Mouse (Mus musculus): Measurements from ENCODE around the gene Fnip2. TPM values are rescaled to one million over a fixed set of nuclear protein-coding genes. Genes with fewer than 3 reads are reported as not detected.

The Fnip2 gene
- total RNA-seq, 1 experiment = 21.6 TPM

DNA sequence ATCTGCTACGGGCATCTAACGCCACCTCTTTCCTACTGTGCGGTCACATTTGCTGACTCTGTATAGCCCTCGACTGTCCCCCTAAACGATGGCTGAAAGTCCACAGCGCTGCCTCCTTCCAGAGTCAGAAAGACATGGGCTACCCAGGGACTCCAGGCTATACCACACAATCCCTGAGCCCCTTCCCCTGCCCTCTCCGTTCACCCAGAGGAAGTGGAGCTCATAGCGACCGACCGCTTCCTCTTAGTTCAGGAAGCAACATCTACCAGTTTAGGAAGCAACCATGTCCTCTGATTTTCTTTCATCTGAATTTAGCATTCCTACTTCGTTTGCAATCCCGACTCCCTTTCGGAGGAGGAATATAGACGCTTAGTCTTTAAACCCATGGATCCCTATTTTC is 148.7 kb downstream of the Fnip2 start:
- Histone ChIP-seq H3K9me3 (ENCODE audit: control insufficient read depth, insufficient read depth, low read depth, low read length) (no peaks in the 10 kb centered on the region), H3K27ac (ENCODE audit: insufficient read depth, low read depth, low read length, poor library complexity, severe bottlenecking) (no peak overlapping the region), H3K9ac (ENCODE audit: insufficient read depth, low read depth, low read length, poor library complexity, severe bottlenecking) (no peak overlapping the region), H3K36me3 (ENCODE audit: control insufficient read depth, insufficient read depth, low read length, poor library complexity, severe bottlenecking) (no peaks in the 10 kb centered on the region), H3K4me3 (ENCODE audit: insufficient read depth in 1 of 2, low read depth in 1 of 2, low read length in 2 of 2, poor library complexity in 1 of 2, severe bottlenecking in 1 of 2) (no peak overlapping the region), H3K4me1 (ENCODE audit: control insufficient read depth in 2 of 2, insufficient read depth in 2 of 2, low read length in 2 of 2, poor library complexity in 1 of 2) (peaks cover 2 to 3% of the 10 kb centered on the region in 2 experiments; a peak in 1 of 4 replicates)
- TF ChIP-seq MAFK (IDR thresholded peaks at IDR 0.05; ENCODE audit: insufficient read depth, low read depth, low read length) = no peak
- TF ChIP-seq ZC3H11A (IDR thresholded peaks at IDR 0.05; ENCODE audit: borderline replicate concordance, low read depth, low read length) = no peak
- TF ChIP-seq CHD2 (IDR thresholded peaks at IDR 0.05; ENCODE audit: low read depth, low read length) = no peak
- no peak for TF ChIP-seq HCFC1 (IDR thresholded peaks at IDR 0.05; ENCODE audit: borderline replicate concordance, insufficient read depth, low read length)
- no peak for TF ChIP-seq ZNF384 (IDR thresholded peaks at IDR 0.05; ENCODE audit: low read depth, low read length)
- no peak for DNase-seq (ENCODE audit: low read depth, low spot score)
- in situ Hi-C loops (cut with MboI; ENCODE audit: low sequenced_read_pairs in 2 of 2, unreplicated experiment in 2 of 2) = no loop called here

DNA sequence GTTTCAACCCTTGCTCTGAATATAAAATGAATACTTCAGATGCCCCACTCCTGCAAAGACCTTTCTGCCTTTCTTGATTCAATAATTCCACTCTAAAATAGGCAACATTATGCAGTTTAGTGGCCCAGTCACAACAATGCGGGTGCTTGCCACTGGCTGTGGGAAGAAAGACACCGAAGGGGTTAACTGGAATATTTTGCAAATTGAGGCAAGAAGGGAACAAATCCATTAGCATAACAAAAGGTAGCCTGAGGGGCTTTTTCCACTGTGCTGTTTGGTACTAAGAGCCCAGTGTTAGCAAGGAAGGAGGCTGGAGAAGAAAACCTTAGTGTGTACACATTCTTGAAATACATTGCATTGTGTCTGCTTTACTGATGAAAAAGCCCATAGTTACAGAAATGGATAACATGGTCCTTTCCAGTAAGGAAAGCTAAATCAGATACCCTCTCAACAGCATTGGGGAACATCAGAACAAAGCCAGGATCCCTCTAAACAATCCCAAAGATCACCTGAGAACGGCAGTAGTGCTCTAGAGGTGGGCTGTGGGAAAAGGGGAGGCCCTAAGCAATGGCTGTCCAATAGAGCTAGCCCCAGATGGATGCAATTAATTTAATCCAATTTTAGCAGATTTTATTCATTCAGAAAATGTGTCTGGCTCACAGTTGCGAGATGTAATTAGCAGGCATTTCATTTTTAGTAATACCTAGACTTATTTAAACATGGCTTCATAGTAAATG is 150.5 kb downstream of the Fnip2 start:
- no peak for TF ChIP-seq ZNF384 (IDR thresholded peaks at IDR 0.05; ENCODE audit: low read depth, low read length)
- no peak for TF ChIP-seq ZC3H11A (IDR thresholded peaks at IDR 0.05; ENCODE audit: borderline replicate concordance, low read depth, low read length)
- TF ChIP-seq CHD2 (IDR thresholded peaks at IDR 0.05; ENCODE audit: low read depth, low read length) = no peak; the same call in 1 of the 2 replicates
- TF ChIP-seq MAFK (IDR thresholded peaks at IDR 0.05; ENCODE audit: insufficient read depth, low read depth, low read length) = no peak
- TF ChIP-seq HCFC1 (IDR thresholded peaks at IDR 0.05; ENCODE audit: borderline replicate concordance, insufficient read depth, low read length) = no peak
- in situ Hi-C loops (cut with MboI; ENCODE audit: low sequenced_read_pairs in 2 of 2, unreplicated experiment in 2 of 2) = no loop called here
- Histone ChIP-seq H3K4me3 (ENCODE audit: insufficient read depth in 1 of 2, low read depth in 1 of 2, low read length in 2 of 2, poor library complexity in 1 of 2, severe bottlenecking in 1 of 2) (no peak overlapping the region), H3K27ac (ENCODE audit: insufficient read depth, low read depth, low read length, poor library complexity, severe bottlenecking) (no peak overlapping the region; the same call in 1 of the 2 replicates), H3K36me3 (ENCODE audit: control insufficient read depth, insufficient read depth, low read length, poor library complexity, severe bottlenecking) (no peaks in the 10 kb centered on the region), H3K4me1 (ENCODE audit: control insufficient read depth in 2 of 2, insufficient read depth in 2 of 2, low read length in 2 of 2, poor library complexity in 1 of 2) (peaks cover 2 to 3% of the 10 kb centered on the region in 2 experiments; a peak in 1 of 4 replicates), H3K9me3 (ENCODE audit: control insufficient read depth, insufficient read depth, low read depth, low read length) (no peaks in the 10 kb centered on the region), H3K9ac (ENCODE audit: insufficient read depth, low read depth, low read length, poor library complexity, severe bottlenecking) (no peak overlapping the region)
- DNase-seq (ENCODE audit: low read depth, low spot score) = peak; percentile 78

DNA sequence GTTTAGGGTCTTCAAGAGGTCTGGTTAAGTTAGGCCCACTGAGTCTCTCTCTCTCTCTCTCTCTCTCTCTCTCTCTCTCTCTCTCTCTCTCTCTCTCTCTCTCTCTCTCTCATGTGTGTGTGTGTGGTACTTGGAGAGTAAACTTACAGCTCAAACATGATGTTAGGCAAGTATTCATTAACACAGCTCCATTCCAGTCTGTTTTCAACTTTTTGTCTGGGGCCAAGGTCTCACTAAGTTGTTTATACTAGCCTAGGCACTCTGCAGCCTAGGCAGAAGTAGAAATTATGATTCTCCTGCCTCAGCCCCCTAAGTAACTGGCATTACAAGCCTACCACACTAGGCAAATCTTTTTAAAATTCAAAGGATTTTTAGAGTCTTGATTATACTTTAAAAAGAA is 151.7 kb downstream of the Fnip2 start:
- in situ Hi-C loops (cut with MboI; ENCODE audit: low sequenced_read_pairs in 2 of 2, unreplicated experiment in 2 of 2) = no loop called here
- Histone ChIP-seq H3K9me3 (ENCODE audit: control insufficient read depth, insufficient read depth, low read depth, low read length) (no peaks in the 10 kb centered on the region), H3K4me1 (ENCODE audit: control insufficient read depth in 2 of 2, insufficient read depth in 2 of 2, low read length in 2 of 2, poor library complexity in 1 of 2) (peaks cover 2 to 3% of the 10 kb centered on the region in 2 experiments; a peak in 1 of 4 replicates), H3K9ac (ENCODE audit: insufficient read depth, low read depth, low read length, poor library complexity, severe bottlenecking) (no peak overlapping the region), H3K27ac (ENCODE audit: insufficient read depth, low read depth, low read length, poor library complexity, severe bottlenecking) (no peak overlapping the region), H3K36me3 (ENCODE audit: control insufficient read depth, insufficient read depth, low read length, poor library complexity, severe bottlenecking) (no peaks in the 10 kb centered on the region), H3K4me3 (ENCODE audit: insufficient read depth in 1 of 2, low read depth in 1 of 2, low read length in 2 of 2, poor library complexity in 1 of 2, severe bottlenecking in 1 of 2) (no peak overlapping the region)
- TF ChIP-seq ZNF384 (IDR thresholded peaks at IDR 0.05; ENCODE audit: low read depth, low read length) = no peak
- TF ChIP-seq HCFC1 (IDR thresholded peaks at IDR 0.05; ENCODE audit: borderline replicate concordance, insufficient read depth, low read length) = no peak
- no peak for TF ChIP-seq CHD2 (IDR thresholded peaks at IDR 0.05; ENCODE audit: low read depth, low read length)
- TF ChIP-seq MAFK (IDR thresholded peaks at IDR 0.05; ENCODE audit: insufficient read depth, low read depth, low read length) = no peak
- TF ChIP-seq ZC3H11A (IDR thresholded peaks at IDR 0.05; ENCODE audit: borderline replicate concordance, low read depth, low read length) = no peak
- DNase-seq (ENCODE audit: low read depth, low spot score) = no peak

DNA sequence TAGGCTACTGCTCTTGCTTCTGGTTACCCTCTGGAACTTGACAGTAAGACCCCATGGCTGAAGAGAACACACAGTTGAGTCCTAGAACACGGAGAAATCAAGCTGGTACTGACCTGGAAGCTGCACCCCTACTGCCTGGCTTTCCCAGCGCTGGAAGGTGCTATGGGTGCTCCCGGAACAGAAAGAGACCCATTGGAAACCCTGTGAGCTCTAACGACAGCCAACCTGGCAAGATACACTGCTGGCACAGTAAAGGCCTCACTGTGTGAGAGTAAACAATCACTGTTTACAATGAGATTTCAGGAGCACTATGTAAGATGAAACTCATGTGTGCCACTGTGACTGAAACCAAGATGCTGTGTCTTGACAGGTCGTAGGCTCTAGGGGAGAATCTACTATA is 152.5 kb downstream of the Fnip2 start:
- no peak overlapping the region for H3K27ac ChIP-seq (ENCODE audit: insufficient read depth, low read depth, low read length, poor library complexity, severe bottlenecking)
- no peaks in the 10 kb centered on the region for H3K36me3 ChIP-seq (ENCODE audit: control insufficient read depth, insufficient read depth, low read length, poor library complexity, severe bottlenecking)
- H3K4me1 ChIP-seq (ENCODE audit: control insufficient read depth in 2 of 2, insufficient read depth in 2 of 2, low read length in 2 of 2, poor library complexity in 1 of 2) = peaks cover 2 to 3% of the 10 kb centered on the region in 2 experiments; a peak in 1 of 4 replicates
- no peak overlapping the region for H3K9ac ChIP-seq (ENCODE audit: insufficient read depth, low read depth, low read length, poor library complexity, severe bottlenecking)
- no peak for DNase-seq (ENCODE audit: low read depth, low spot score)
- in situ Hi-C loops (cut with MboI; ENCODE audit: low sequenced_read_pairs in 2 of 2, unreplicated experiment in 2 of 2) = no loop called here
- TF ChIP-seq MAFK (IDR thresholded peaks at IDR 0.05; ENCODE audit: insufficient read depth, low read depth, low read length) (no peak), CHD2 (IDR thresholded peaks at IDR 0.05; ENCODE audit: low read depth, low read length) (no peak), ZNF384 (IDR thresholded peaks at IDR 0.05; ENCODE audit: low read depth, low read length) (no peak), HCFC1 (IDR thresholded peaks at IDR 0.05; ENCODE audit: borderline replicate concordance, insufficient read depth, low read length) (no peak), ZC3H11A (IDR thresholded peaks at IDR 0.05; ENCODE audit: borderline replicate concordance, low read depth, low read length) (no peak)
- H3K9me3 ChIP-seq (ENCODE audit: control insufficient read depth, insufficient read depth, low read depth, low read length) = no peaks in the 10 kb centered on the region
- no peak overlapping the region for H3K4me3 ChIP-seq (ENCODE audit: insufficient read depth in 1 of 2, low read depth in 1 of 2, low read length in 2 of 2, poor library complexity in 1 of 2, severe bottlenecking in 1 of 2)
